Mouse (Mus musculus): ENCODE measurements around the gene Olfr1223.
"Not testable (repeated sequence)": the region's sequence is repeated elsewhere in the genome, so short reads cannot be mapped to it uniquely, and the experiment has no call there.

Gene Olfr1223

GRCm38 (mm10) chr2:89151460-89151859 lies at the start of gene Olfr1223:
Gene Olfr1223 (minus strand): TSS chr2:89151560.
- no peak for DNase-seq (ENCODE audit: low spot score in 2 of 2)

- DNase-seq (ENCODE audit: low spot score in 2 of 2), result no peak
These were observed 48.6 kb upstream of the Olfr1223 start, which contains the start of gene Olfr1226 for GRCm38 (mm10) chr2:89199948-89200347. Gene Olfr1226 (minus strand): TSS chr2:89200048.

- DNase-seq (ENCODE audit: low spot score in 2 of 2), result no peak
These were observed 45.1 kb upstream of the Olfr1223 start for GRCm38 (mm10) chr2:89196325-89196982.

GRCm38 (mm10) chr2:89174569-89174968 lies 23.2 kb upstream of the Olfr1223 start, which contains the start of gene Olfr1225:
Gene Olfr1225 (minus strand): TSS chr2:89174669.
- no peak for DNase-seq (ENCODE audit: low spot score in 2 of 2)

- not testable (repeated sequence) for DNase-seq (ENCODE audit: low spot score in 2 of 2)
These were observed 13.4 kb upstream of the Olfr1223 start for GRCm38 (mm10) chr2:89164711-89165110.

GRCm38 (mm10) chr2:89163991-89164390 lies 12.6 kb upstream of the Olfr1223 start, which contains the start of gene Olfr1224-ps1:
Gene Olfr1224-ps1 (minus strand): TSS chr2:89164091.
- DNase-seq (ENCODE audit: low spot score in 2 of 2), result not testable (repeated sequence)

- no peak for DNase-seq (ENCODE audit: low spot score in 2 of 2)
These were observed 18.4 kb downstream of the Olfr1223 start, which contains the start of gene Olfr1222 for GRCm38 (mm10) chr2:89132954-89133353. Gene Olfr1222 (minus strand): TSS chr2:89133054.

GRCm38 (mm10) chr2:89117183-89117582 lies 34.2 kb downstream of the Olfr1223 start, which contains the start of gene Olfr1221:
Gene Olfr1221 (minus strand): TSS chr2:89117283.
- DNase-seq (ENCODE audit: low spot score in 2 of 2), result no peak

GRCm38 (mm10) chr2:89106735-89107134 lies 44.6 kb downstream of the Olfr1223 start, which contains the start of gene Olfr1220:
Gene Olfr1220 (minus strand): TSS chr2:89106835.
- DNase-seq (ENCODE audit: low spot score in 2 of 2), result no peak

GRCm38 (mm10) chr2:89105651-89106050 lies 45.7 kb downstream of the Olfr1223 start:
- no peak for DNase-seq (ENCODE audit: low spot score in 2 of 2)

GRCm38 (mm10) chr2:89093848-89094247 lies 57.5 kb downstream of the Olfr1223 start:
- no peak for DNase-seq (ENCODE audit: low spot score in 2 of 2)

Data from spleen, postnatal 10 days (tissue).